Mouse (Mus musculus) hindbrain, embryonic 10.5 days (tissue): ENCODE measurements around the gene Ogfod1. TPM values are rescaled to one million over a fixed set of nuclear protein-coding genes. Genes with fewer than 3 reads are reported as not detected.

ENCODE experiments used
- DNase-seq: peaks from one replicate; pipeline ENCODE4 v3.0.0-alpha.2; 2017; ENCODE audit warnings: low spot score
- H3K27ac ChIP-seq: fragments of 300-500 bp; sonication (generic); 2 replicates; pipeline ENCODE4 v1.5.1; 2016; ENCODE audit warnings: mild to moderate bottlenecking, moderate library complexity
- H3K27me3 ChIP-seq: fragments of 300-500 bp; sonication (generic); 2 replicates; pipeline ENCODE4 v1.6.1; 2016; ENCODE audit warnings: mild to moderate bottlenecking; ENCODE audit not compliant: poor library complexity, insufficient read depth, severe bottlenecking
- H3K36me3 ChIP-seq: fragments of 300-500 bp; sonication (generic); 2 replicates; pipeline ENCODE4 v1.6.1; 2016; ENCODE audit warnings: mild to moderate bottlenecking, moderate library complexity
- H3K4me1 ChIP-seq: fragments of 300-500 bp; sonication (generic); replicated peaks from 2 replicates; pipeline ENCODE4 v1.6.1; 2016; ENCODE audit warnings: mild to moderate bottlenecking
- H3K4me3 ChIP-seq: fragments of 300-500 bp; sonication (generic); 2 replicates; pipeline ENCODE4 v1.5.1; 2016; ENCODE audit warnings: mild to moderate bottlenecking, moderate library complexity
- H3K9me3 ChIP-seq: fragments of 300-500 bp; sonication (generic); 2 replicates; pipeline ENCODE4 v1.6.1; 2016; ENCODE audit warnings: mild to moderate bottlenecking, moderate library complexity
- WGBS: fragments of 180-500 bp; shearing (Covaris S2); methylation state at CpG from one replicate; pipeline ENCODE4 v1.1.7; 2016; 5-methylcytosine and 5-hydroxymethylcytosine counted together
- polyA plus RNA-seq: library from polyadenylated mRNA; unstranded; fragments of >200 nt; fragmentation: Nextera tagmentation; extraction: Ambion mirVana; gene quantifications from 2 replicates; pipeline ENCODE4 v1.2.1, GENCODE M21; 2016

Ogfod1 gene
- polyA plus RNA-seq, 1 experiment from 2014 or later, result 10.8 TPM

DNA sequence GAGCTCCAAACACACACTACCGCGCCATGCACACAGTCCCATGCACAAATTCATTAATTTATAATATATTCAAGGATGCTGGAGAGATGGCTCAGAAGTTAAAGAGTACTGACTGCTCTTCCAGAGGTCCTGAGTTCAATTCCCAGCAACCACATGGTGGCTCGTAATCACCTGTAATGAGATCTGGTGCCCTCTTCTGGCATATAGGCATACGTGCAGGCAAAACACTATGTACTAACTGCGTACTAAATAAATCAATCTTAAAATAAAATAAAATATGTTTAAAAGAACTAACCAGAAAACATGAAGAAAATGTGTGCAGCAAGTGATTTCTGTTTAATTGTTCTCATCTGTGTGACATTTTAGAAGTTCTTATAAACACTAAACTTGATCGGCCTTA is 57.3 kb downstream of the Ogfod1 start:
- Histone ChIP-seq H3K4me1 (peaks cover 24% of the 10 kb centered on the region), H3K27me3 (no peaks in the 10 kb centered on the region), H3K27ac (no peak overlapping the region), H3K36me3 (no peaks in the 10 kb centered on the region), H3K9me3 (no peaks in the 10 kb centered on the region), H3K4me3 (no peak overlapping the region)
- DNase-seq, result no peak
- WGBS, result 85% methylated on average over 6 of the region's 6 CpGs

- peaks cover 3% of the 10 kb centered on the region; the same call in 1 of the 2 replicates for H3K27me3 ChIP-seq
- DNase-seq, result peak; percentile 100
- no peaks in the 10 kb centered on the region for H3K36me3 ChIP-seq
- peak within 1 kb of the TSS; percentile 76 for H3K4me3 ChIP-seq
- H3K4me1 ChIP-seq, result peaks cover 22% of the 10 kb centered on the region
- 2% methylated on average over 61 of the region's 61 CpGs for WGBS
- H3K9me3 ChIP-seq, result no peaks in the 10 kb centered on the region
- H3K27ac ChIP-seq, result peak within 1 kb of the TSS; percentile 96
These were observed 61.3 kb downstream of the Ogfod1 start, which contains the start of gene Bbs2 for GRCm38 (mm10) chr8:94098081-94098974. TSS of gene Bbs2 (minus strand) at chr8:94098928.

DNA sequence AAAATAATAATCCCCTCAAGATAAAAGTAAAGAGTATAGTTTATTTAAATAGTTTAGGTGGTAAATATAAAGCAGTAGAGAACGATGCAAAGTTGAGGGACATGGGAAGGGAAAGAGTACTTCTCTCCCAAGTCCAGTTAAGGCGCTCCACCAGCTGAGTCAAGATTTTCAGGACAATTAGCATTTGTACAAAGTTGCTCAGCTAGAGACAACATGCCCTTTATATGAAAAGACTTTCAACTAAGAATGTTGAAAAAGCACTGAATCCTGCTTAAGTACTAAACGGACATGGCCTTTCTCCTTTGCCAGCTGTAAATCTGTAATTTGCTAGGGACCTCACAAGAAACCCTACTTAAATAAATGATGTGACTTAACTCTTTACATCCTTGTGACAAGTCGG is 62.0 kb downstream of the Ogfod1 start:
- peak overlapping the region; percentile 76 for H3K4me3 ChIP-seq
- peaks cover 22% of the 10 kb centered on the region for H3K4me1 ChIP-seq
- 51% methylated on average over 4 of the region's 4 CpGs for WGBS
- peaks cover 3% of the 10 kb centered on the region; the same call in 1 of the 2 replicates for H3K27me3 ChIP-seq
- no peak for DNase-seq
- H3K27ac ChIP-seq, result peak overlapping the region; percentile 96
- H3K9me3 ChIP-seq, result no peaks in the 10 kb centered on the region
- no peaks in the 10 kb centered on the region for H3K36me3 ChIP-seq

DNA sequence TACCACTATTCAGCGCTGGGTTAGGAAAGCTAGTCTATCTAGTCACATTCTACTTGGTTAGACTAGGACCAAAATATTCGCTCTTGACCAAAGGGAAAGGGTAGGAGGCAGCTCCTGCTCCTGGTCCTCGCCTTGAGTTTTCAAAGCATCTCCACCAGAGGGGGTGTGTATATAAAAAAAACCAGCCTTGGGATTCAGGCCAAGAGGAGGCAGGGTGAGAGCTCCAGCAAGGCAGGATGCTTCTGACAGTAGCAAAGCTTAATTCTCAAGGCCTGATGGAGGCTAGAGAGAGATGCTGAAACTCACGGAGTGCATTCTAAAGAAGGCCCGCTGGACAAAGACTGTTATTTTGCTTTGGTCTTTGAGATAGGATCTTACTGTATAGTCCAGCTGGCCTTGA is 67.1 kb downstream of the Ogfod1 start:
- peaks cover under 1% of the 10 kb centered on the region for H3K4me1 ChIP-seq
- DNase-seq, result no peak
- H3K9me3 ChIP-seq, result no peaks in the 10 kb centered on the region
- H3K27ac ChIP-seq, result no peak overlapping the region
- no peaks in the 10 kb centered on the region for H3K36me3 ChIP-seq
- H3K4me3 ChIP-seq, result no peak overlapping the region
- peaks cover 3% of the 10 kb centered on the region; the same call in 1 of the 2 replicates for H3K27me3 ChIP-seq
- WGBS, result 52% methylated on average over 5 of the region's 5 CpGs

DNA sequence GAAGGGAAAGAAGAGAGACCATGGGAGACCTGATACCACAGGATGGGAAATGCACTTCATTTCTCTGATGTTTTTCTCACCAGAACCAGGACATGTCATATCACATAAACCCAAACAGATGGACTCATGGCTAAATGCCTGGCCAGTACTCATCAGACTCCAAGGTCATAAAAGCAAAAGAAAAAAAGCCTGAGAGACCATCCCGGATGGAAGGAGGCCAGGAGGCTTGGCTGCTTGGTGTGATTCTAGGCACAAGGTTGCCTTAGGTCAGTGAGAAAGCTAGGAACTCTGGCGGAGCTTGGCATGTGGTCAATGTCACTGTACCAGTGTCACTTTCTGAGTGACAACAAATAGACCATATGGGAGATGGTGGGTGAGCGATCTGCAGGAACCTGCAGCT is 70.9 kb downstream of the Ogfod1 start:
- no peak overlapping the region for H3K4me3 ChIP-seq
- WGBS, result 84% methylated on average over 3 of the region's 3 CpGs

DNA sequence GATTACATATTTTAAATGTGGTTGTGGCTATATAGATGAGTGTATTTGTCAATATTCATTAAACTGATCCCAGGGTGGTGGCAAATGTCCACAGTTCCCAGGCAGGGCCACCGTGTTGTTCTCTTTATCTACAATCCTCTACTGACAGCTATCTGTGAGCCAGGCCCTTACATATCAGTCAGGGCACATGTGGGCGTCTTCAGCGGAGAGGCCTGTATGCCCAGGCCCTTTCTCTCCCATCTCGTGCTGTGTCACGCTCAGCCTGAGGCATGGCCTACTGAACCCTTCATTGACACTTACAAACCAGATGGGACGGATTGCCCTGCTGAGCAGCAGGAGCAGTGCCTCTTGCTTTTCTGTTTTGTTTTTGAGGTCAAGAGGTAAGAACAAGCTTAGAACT is 72.4 kb downstream of the Ogfod1 start:
- Histone ChIP-seq H3K4me3 (no peak overlapping the region), H3K4me1 (peaks cover 9% of the 10 kb centered on the region; the same call in 1 of the 2 replicates), H3K27ac (no peak overlapping the region), H3K27me3 (no peaks in the 10 kb centered on the region), H3K9me3 (no peaks in the 10 kb centered on the region), H3K36me3 (no peaks in the 10 kb centered on the region)
- DNase-seq, result peak; percentile 19
- WGBS, result 58% methylated on average over 6 of the region's 6 CpGs

More for the DNA sequence above, 70.9 kb downstream of the Ogfod1 start:
- Histone ChIP-seq H3K36me3 (no peaks in the 10 kb centered on the region), H3K4me1 (peaks cover 4% of the 10 kb centered on the region; the same call in 1 of the 2 replicates), H3K9me3 (no peaks in the 10 kb centered on the region), H3K27ac (no peak overlapping the region), H3K27me3 (no peaks in the 10 kb centered on the region)
- no peak for DNase-seq

GRCm38 (mm10) chr8:94109835-94110234 is 72.8 kb downstream of the Ogfod1 start:
- Histone ChIP-seq H3K9me3 (no peaks in the 10 kb centered on the region), H3K4me3 (no peak overlapping the region), H3K36me3 (no peaks in the 10 kb centered on the region), H3K4me1 (peaks cover 9% of the 10 kb centered on the region; the same call in 1 of the 2 replicates), H3K27me3 (no peaks in the 10 kb centered on the region), H3K27ac (no peak overlapping the region)
- 68% methylated on average over 5 of the region's 5 CpGs for WGBS
- DNase-seq, result no peak

- H3K27ac ChIP-seq, result no peak overlapping the region
- peaks cover 9% of the 10 kb centered on the region; the same call in 1 of the 2 replicates for H3K4me1 ChIP-seq
- no peaks in the 10 kb centered on the region for H3K27me3 ChIP-seq
- no peak overlapping the region for H3K4me3 ChIP-seq
- H3K9me3 ChIP-seq, result no peaks in the 10 kb centered on the region
- 68% methylated on average over 6 of the region's 6 CpGs for WGBS
- no peak for DNase-seq
- no peaks in the 10 kb centered on the region for H3K36me3 ChIP-seq
These were observed 73.7 kb downstream of the Ogfod1 start for GRCm38 (mm10) chr8:94110526-94111177.

DNA sequence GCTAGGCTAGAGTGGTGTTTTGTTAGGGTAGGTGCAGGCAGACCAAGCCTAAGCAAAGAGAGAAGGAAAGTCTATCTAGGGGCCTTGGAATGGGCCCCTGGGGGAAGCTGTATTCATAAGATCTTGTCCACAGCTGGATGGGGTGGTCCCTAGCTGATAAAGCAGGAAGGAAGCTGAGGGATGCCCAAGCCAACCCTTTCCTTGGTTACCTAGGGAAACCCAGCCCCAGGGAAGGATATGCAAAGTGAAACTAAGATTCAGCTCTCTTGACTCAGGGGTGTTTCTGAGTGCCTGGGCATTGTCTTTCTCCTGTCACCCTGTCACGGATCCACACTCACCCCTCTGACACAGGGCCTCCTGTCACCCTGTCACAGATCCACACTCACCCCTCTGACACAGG is 76.4 kb downstream of the Ogfod1 start:
- H3K4me1 ChIP-seq, result peaks cover 19% of the 10 kb centered on the region
- H3K36me3 ChIP-seq, result no peaks in the 10 kb centered on the region
- WGBS, result 53% methylated on average over 1 of the region's 1 CpGs
- no peak overlapping the region for H3K27ac ChIP-seq
- DNase-seq, result no peak
- H3K4me3 ChIP-seq, result no peak overlapping the region
- no peaks in the 10 kb centered on the region for H3K9me3 ChIP-seq
- no peaks in the 10 kb centered on the region for H3K27me3 ChIP-seq

DNA sequence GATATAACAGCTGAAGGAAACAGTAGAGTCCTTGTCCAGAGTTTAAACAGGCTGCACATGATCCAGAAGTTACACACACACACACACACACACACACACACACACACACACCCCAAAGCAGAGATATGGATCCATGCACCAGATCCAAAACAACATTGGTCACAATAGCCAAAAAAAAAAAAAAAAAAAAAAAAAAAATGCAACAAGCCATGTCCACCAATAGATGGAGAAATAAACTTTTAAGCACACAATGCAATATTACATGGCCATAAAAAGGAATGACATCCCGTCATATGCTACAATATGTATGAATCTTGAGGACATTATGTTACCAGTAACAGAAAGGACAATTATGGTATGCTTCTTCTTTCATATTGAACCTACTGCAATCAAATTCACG is 77.0 kb downstream of the Ogfod1 start:
- 89% methylated on average over 2 of the region's 2 CpGs for WGBS
- no peak overlapping the region for H3K27ac ChIP-seq
- no peak for DNase-seq

More for the DNA sequence above, 77.0 kb downstream of the Ogfod1 start:
- no peaks in the 10 kb centered on the region for H3K27me3 ChIP-seq
- no peak overlapping the region for H3K4me3 ChIP-seq
- peaks cover 25% of the 10 kb centered on the region for H3K4me1 ChIP-seq
- no peaks in the 10 kb centered on the region for H3K9me3 ChIP-seq
- H3K36me3 ChIP-seq, result no peaks in the 10 kb centered on the region
